In genomic region chrX:20869962-20870513, GRCm38 (mm10) we compare ENCODE assay signal across 8 mouse cellular contexts. TPM values are rescaled to one million over a fixed set of nuclear protein-coding genes. Genes with fewer than 3 reads are reported as not detected.
DNase-seq lines count a peak whose midpoint lies in the region; ATAC-seq and TF ChIP-seq lines count a peak whose summit lies in the region.

Gene Timp1, plus strand, starts transcription at chrX:20870166.

- H3K27ac ChIP-seq in embryonic facial prominence, embryonic 11.5 days (replicated peaks; ENCODE audit: low read depth, low read length), result no peak within 1 kb of the TSS
- H3K27ac ChIP-seq in heart, embryonic 15.5 days, result peak within 1 kb of the TSS; percentile 54; the same call in 1 of the 2 replicates

- no peaks in the 10 kb centered on the region for H3K4me1 ChIP-seq in embryonic facial prominence, embryonic 11.5 days (ENCODE audit: control insufficient read depth, insufficient read depth, low read length)
- H3K4me1 ChIP-seq in heart, embryonic 15.5 days (replicated peaks), result no peaks in the 10 kb centered on the region

- no peaks in the 10 kb centered on the region for H3K9me3 ChIP-seq in embryonic facial prominence, embryonic 11.5 days (replicated peaks; ENCODE audit: control insufficient read depth, low read length)
- H3K9me3 ChIP-seq in heart, embryonic 15.5 days (replicated peaks), result no peaks in the 10 kb centered on the region

- H3ac ChIP-seq in myocyte (ENCODE audit: control insufficient read depth, insufficient read length), result no peak within 1 kb of the TSS

- H3K27me3 ChIP-seq in embryonic facial prominence, embryonic 11.5 days (ENCODE audit: control insufficient read depth, insufficient read depth, low read length), result no peaks in the 10 kb centered on the region
- H3K27me3 ChIP-seq in heart, embryonic 15.5 days, result no peaks in the 10 kb centered on the region
- no peaks in the 10 kb centered on the region for H3K27me3 ChIP-seq in myocyte (ENCODE audit: control insufficient read depth, insufficient read depth, insufficient read length)

- H3K4me3 ChIP-seq in embryonic facial prominence, embryonic 11.5 days (ENCODE audit: low read depth, low read length), result peak within 1 kb of the TSS; percentile 24
- H3K4me3 ChIP-seq in heart, embryonic 15.5 days, result peak within 1 kb of the TSS; percentile 48
- peak within 1 kb of the TSS; percentile 66 for H3K4me3 ChIP-seq in myocyte

- peaks cover 25% of the 10 kb centered on the region for H3K79me2 ChIP-seq in myocyte (ENCODE audit: control insufficient read depth, insufficient read depth)

- TF ChIP-seq POLR2A in myocyte (IDR thresholded peaks at IDR 0.05; ENCODE audit: insufficient read length, low read depth), result peak; percentile 78

- H3K9ac ChIP-seq in embryonic facial prominence, embryonic 11.5 days (replicated peaks; ENCODE audit: low read length), result peak within 1 kb of the TSS; percentile 39; the same call in 1 of the 2 replicates
- peak within 1 kb of the TSS; percentile 47; the same call in 1 of the 2 replicates for H3K9ac ChIP-seq in heart, embryonic 15.5 days

- H3K36me3 ChIP-seq in embryonic facial prominence, embryonic 11.5 days (replicated peaks; ENCODE audit: control insufficient read depth, insufficient read depth, low read depth, low read length), result no peaks in the 10 kb centered on the region
- no peaks in the 10 kb centered on the region for H3K36me3 ChIP-seq in heart, embryonic 15.5 days
- H3K36me3 ChIP-seq in myocyte (ENCODE audit: control insufficient read depth, insufficient read depth), result peaks cover 5% of the 10 kb centered on the region

- ATAC-seq in embryonic facial prominence, embryonic 11.5 days (replicated peaks; ENCODE audit: insufficient number of reproducible peaks, low FRiP score, low TSS enrichment, low read depth), result peak; percentile 84
- ATAC-seq in heart, embryonic 15.5 days (replicated peaks; ENCODE audit: insufficient number of reproducible peaks, insufficient read depth, low FRiP score, low read depth), result peak; percentile 91

- WGBS in embryonic facial prominence, embryonic 11.5 days, result 18% methylated on average over 18 of the region's 18 CpGs
- WGBS in heart, embryonic 15.5 days, result 13% methylated on average over 18 of the region's 18 CpGs

- peak; percentile 46 for DNase-seq in right cerebral cortex, adult 18-20 months
- DNase-seq in right cerebral cortex, postnatal 25 days, result no peak
- DNase-seq in embryonic facial prominence, embryonic 11.5 days (ENCODE audit: low spot score), result peak; percentile 67
- peak; percentile 48 for DNase-seq in liver
- no peak for DNase-seq in cerebellum, adult 11 months
- DNase-seq in spleen, postnatal 4 days (ENCODE audit: low spot score in 2 of 2), result no peak

- H3K4me2 ChIP-seq in embryonic facial prominence, embryonic 11.5 days (ENCODE audit: low read depth, low read length), result peak within 1 kb of the TSS; percentile 33
- peak within 1 kb of the TSS; percentile 65 for H3K4me2 ChIP-seq in heart, embryonic 15.5 days
- H3K4me2 ChIP-seq in myocyte (ENCODE audit: low read depth), result peak within 1 kb of the TSS; percentile 81

TF ChIP-seq in myocyte, 11 proteins besides CTCF, POLR2A, EP300 and RAD21:
- TF ChIP-seq TCF12 (IDR thresholded peaks at IDR 0.05; ENCODE audit: insufficient read depth, poor library complexity, severe bottlenecking), result no peak
- TF ChIP-seq POLR2AphosphoS2 (IDR thresholded peaks at IDR 0.05; ENCODE audit: insufficient read length, low read depth), result peak; percentile 73
- no peak for TF ChIP-seq USF1 (IDR thresholded peaks at IDR 0.05; ENCODE audit: low read depth)
- no peak for TF ChIP-seq MYOD1 (IDR thresholded peaks at IDR 0.05; ENCODE audit: control insufficient read depth in 1 of 3, insufficient read length in 2 of 3, low read depth in 2 of 3)
- TF ChIP-seq MYOG (IDR thresholded peaks at IDR 0.05; ENCODE audit: control insufficient read depth in 1 of 3, insufficient read depth in 1 of 3, insufficient read length in 2 of 3, low read depth in 2 of 3), result no peak

RNA-seq across cellular contexts. Expression of gene Timp1, which starts in this region (rescaled TPM):
- polyA plus RNA-seq in embryonic facial prominence, embryonic 11.5 days (2014; fragmentation: Nextera tagmentation; extraction: Ambion mirVana), result 12.0 and 15.2 TPM in 2 replicates
- 25.2 and 25.6 TPM in 2 replicates for polyA plus RNA-seq in heart, embryonic 15.5 days (2015; fragmentation: Nextera tagmentation; extraction: Ambion mirVana)
- polyA plus RNA-seq in myocyte (2012; fragmentation: generic; extraction: Trizol), result 387 TPM

Comparison
In these comparisons a context has a peak if more than half of its experiments do, and no peak if none do; other contexts are left out.
1. RNA of gene Timp1 (polyA plus RNA-seq): 387 TPM in myocyte (single experiment); 25.2 to 25.6 TPM in heart, embryonic 15.5 days and 12.0 to 15.2 TPM in embryonic facial prominence, embryonic 11.5 days; every median in the first group is over 10 times any median in the second.
2. DNase-seq: peak in right cerebral cortex, adult 18-20 months (single experiment), embryonic facial prominence, embryonic 11.5 days (single experiment) and liver (single experiment); none in right cerebral cortex, postnatal 25 days (single experiment), cerebellum, adult 11 months (single experiment) and spleen, postnatal 4 days (0 of 2).
3. Peak in every context shown above with its lines, with median percentiles within 50 percentile points of each other: H3K4me2 ChIP-seq and H3K4me3 ChIP-seq.